In genomic region chr13:41705636-41706035, GRCm38 (mm10) we compare ENCODE assay signal across 11 mouse cellular contexts.
DNase-seq lines count a peak whose midpoint lies in the region; ATAC-seq and TF ChIP-seq lines count a peak whose summit lies in the region.
"Had no signal": no experiment of that assay in that cellular context is flagged by ENCODE, and none has a peak within 500 bp of the region (broad histone marks: within the 10 kb centered on the region; RNA-seq: fewer than 3 reads in every experiment).

No protein-coding gene starts in this region.

- no peak overlapping the region for H3K9ac ChIP-seq in kidney, embryonic 15.5 days
- no peak overlapping the region for H3K9ac ChIP-seq in forebrain, embryonic 16.5 days (replicated peaks; ENCODE audit: low read depth, low read length)
- H3K9ac ChIP-seq: embryonic facial prominence, embryonic 12.5 days had no signal

- CTCF ChIA-PET in Patski (lab: Charles Lee) = interaction anchor here (0.6 to 1.9 kb wide), 7 partner anchors 10 to 45 kb away, joined by 3 to 17 read pairs (median 4); no protein-coding TSS in a partner anchor

- POLR2A ChIA-PET in Patski (lab: Charles Lee) = interaction anchor here (0.8 to 2.9 kb wide), 9 partner anchors 12 to 598 kb away, joined by 3 to 11 read pairs (median 6); partner anchors contain the start of gene Edn1

- 18% methylated on average over 4 of the region's 4 CpGs for WGBS in kidney, embryonic 15.5 days
- WGBS in forebrain, embryonic 16.5 days = 84% methylated on average over 4 of the region's 4 CpGs

- no peaks in the 10 kb centered on the region for H3K27me3 ChIP-seq in kidney, embryonic 15.5 days
- H3K27me3 ChIP-seq in Patski = no peaks in the 10 kb centered on the region
- no peaks in the 10 kb centered on the region for H3K27me3 ChIP-seq in forebrain, embryonic 16.5 days (replicated peaks; ENCODE audit: control insufficient read depth, insufficient read depth, low read length)
- H3K27me3 ChIP-seq: embryonic facial prominence, embryonic 12.5 days had no signal

- H3K27ac ChIP-seq in kidney, embryonic 15.5 days = peak overlapping the region; percentile 68
- peak overlapping the region; percentile 79 for H3K27ac ChIP-seq in embryonic fibroblast, embryonic 13.5 days (ENCODE audit: insufficient read depth, low read length)
- H3K27ac ChIP-seq in forebrain, embryonic 16.5 days (ENCODE audit: low read length) = no peak overlapping the region
- H3K27ac ChIP-seq: embryonic facial prominence, embryonic 12.5 days had no signal

- H3K36me3 ChIP-seq in kidney, embryonic 15.5 days = no peaks in the 10 kb centered on the region
- H3K36me3 ChIP-seq in forebrain, embryonic 16.5 days (ENCODE audit: control insufficient read depth, insufficient read depth) = no peaks in the 10 kb centered on the region
- H3K36me3 ChIP-seq: embryonic facial prominence, embryonic 12.5 days had no signal

- no peak for TF ChIP-seq POLR2A in embryonic fibroblast, embryonic 13.5 days (IDR thresholded peaks at IDR 0.05; ENCODE audit: low read depth, low read length)

- H3K4me2 ChIP-seq in kidney, embryonic 15.5 days = no peak overlapping the region
- H3K4me2 ChIP-seq in forebrain, embryonic 16.5 days (ENCODE audit: low read length) = no peak overlapping the region
- H3K4me2 ChIP-seq: embryonic facial prominence, embryonic 12.5 days had no signal

- TF ChIP-seq CTCF in Patski (IDR thresholded peaks at IDR 0.05) = no peak
- TF ChIP-seq CTCF in embryonic fibroblast, embryonic 13.5 days (IDR thresholded peaks at IDR 0.05; ENCODE audit: borderline replicate concordance, insufficient read depth, low read length) = no peak

- H3K9me3 ChIP-seq in kidney, embryonic 15.5 days (replicated peaks) = no peaks in the 10 kb centered on the region
- no peaks in the 10 kb centered on the region for H3K9me3 ChIP-seq in forebrain, embryonic 16.5 days (ENCODE audit: control insufficient read depth, low read length)
- H3K9me3 ChIP-seq: embryonic facial prominence, embryonic 12.5 days had no signal

- H3K4me1 ChIP-seq in kidney, embryonic 15.5 days = peaks cover 24% of the 10 kb centered on the region
- H3K4me1 ChIP-seq in embryonic fibroblast, embryonic 13.5 days (ENCODE audit: control insufficient read depth, insufficient read depth, low read length) = peaks cover 8% of the 10 kb centered on the region
- no peaks in the 10 kb centered on the region; the same call in 1 of the 2 replicates for H3K4me1 ChIP-seq in forebrain, embryonic 16.5 days (replicated peaks; ENCODE audit: control insufficient read depth, insufficient read depth, low read length)
- H3K4me1 ChIP-seq: embryonic facial prominence, embryonic 12.5 days had no signal

- ATAC-seq in kidney, embryonic 15.5 days (replicated peaks; ENCODE audit: low FRiP score) = peak; percentile 76
- ATAC-seq in Patski = peak; percentile 90
- no peak for ATAC-seq in erythroblast, adult 5-6 weeks (replicated peaks; ENCODE audit: low FRiP score, poor library complexity, severe bottlenecking)
- no peak for ATAC-seq in forebrain, embryonic 16.5 days
- ATAC-seq: intestine, embryonic 16.5 days had no signal

- DNase-seq in kidney, postnatal 14 days = no peak
- peak; percentile 89 for DNase-seq in Patski (ENCODE audit: low read depth, low spot score)
- DNase-seq in lung, postnatal 14 days = peak; percentile 18
- DNase-seq: cerebellum, adult 18-20 months; thymus, postnatal 36 days had no signal

- H3K4me3 ChIP-seq in kidney, embryonic 15.5 days (replicated peaks) = no peak overlapping the region
- no peak overlapping the region for H3K4me3 ChIP-seq in embryonic fibroblast, embryonic 13.5 days (ENCODE audit: insufficient read depth, low read length)
- no peak overlapping the region for H3K4me3 ChIP-seq in forebrain, embryonic 16.5 days (replicated peaks; ENCODE audit: low read length)
- H3K4me3 ChIP-seq: embryonic facial prominence, embryonic 12.5 days had no signal

- in situ Hi-C loops in Patski (cut with MboI; ENCODE audit: low pct_unique_long_range_greater_than_20kb) = loop anchor here (10.0 kb wide), 1 partner anchor 61 kb away; no protein-coding TSS in a partner anchor

Comparison
In these comparisons a context has a peak if more than half of its experiments do, and no peak if none do; other contexts are left out.
1. ATAC-seq: peak in kidney, embryonic 15.5 days (single experiment) and Patski (single experiment); none in erythroblast, adult 5-6 weeks (single experiment) and forebrain, embryonic 16.5 days (single experiment).